Mouse (Mus musculus): ENCODE data around the gene Pramel1.
"Not testable (repeated sequence)": the region's sequence is repeated elsewhere in the genome, so short reads cannot be mapped to it uniquely, and the experiment has no call there.

Pramel1 gene

DNA sequence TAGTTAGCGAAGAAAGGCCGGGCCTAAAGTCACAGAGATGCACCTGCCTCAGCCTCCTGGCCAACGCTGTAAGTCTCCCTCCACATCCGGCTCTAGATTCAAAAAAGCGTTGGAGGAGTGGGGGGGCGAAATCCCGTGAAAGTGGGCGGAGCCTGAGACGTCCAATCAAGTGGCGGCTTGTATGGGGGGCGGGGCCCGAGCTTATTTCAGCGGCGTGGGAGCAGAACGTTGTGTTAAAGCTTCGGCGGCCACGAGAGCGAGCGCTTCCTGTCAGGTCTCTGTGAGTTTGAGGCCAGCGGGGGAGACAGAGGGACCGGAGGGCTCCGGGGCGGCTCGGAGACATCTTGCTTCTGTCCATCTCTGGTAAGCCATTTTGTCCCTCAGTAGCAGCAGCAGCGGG is at the start of gene Pramel1:
Gene Pramel1 (plus strand): TSS at position 248 of the 400 bp plus-strand sequence.
- no peak for DNase-seq

DNA sequence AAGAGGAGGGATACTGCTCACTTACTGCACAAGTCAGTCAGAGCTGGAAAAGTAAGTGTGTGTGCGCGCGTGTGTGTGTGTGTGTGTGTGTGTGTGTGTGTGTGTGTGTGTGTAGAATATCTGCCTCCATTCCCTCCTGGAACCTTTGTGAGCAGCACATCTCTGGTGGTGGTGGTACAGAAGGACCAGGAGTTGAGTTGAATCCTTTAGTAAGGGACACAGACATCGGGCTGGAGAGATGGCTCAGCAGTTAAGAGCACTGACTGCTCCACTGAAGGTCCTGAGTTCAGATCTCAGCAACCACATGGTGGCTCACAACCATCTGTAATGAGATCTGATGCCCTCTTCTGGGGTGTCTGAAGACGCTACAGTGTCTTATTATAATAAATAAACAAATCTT is 48.7 kb upstream of the Pramel1 start:
- DNase-seq, result not testable (repeated sequence)

DNA sequence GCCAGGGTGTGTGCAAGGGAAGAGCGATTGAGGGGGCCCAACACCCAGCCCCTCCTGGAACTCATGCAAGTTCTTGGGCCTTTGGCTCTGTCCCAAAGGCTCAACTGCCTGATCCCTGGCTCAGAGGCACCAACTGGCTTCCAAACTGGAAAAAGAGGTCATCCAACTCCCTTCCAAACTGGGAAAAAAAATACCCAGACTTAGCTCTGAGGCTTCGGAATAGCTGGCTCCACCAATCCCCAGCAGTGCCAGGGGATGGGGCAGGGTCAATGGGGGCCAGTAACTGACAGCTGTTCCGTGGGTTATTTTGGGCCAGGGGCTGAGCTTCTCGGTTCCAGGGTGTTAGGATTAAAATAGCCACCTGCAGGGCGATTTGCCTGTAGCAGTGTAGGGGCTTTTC is 45.5 kb upstream of the Pramel1 start:
- DNase-seq, result no peak

DNA sequence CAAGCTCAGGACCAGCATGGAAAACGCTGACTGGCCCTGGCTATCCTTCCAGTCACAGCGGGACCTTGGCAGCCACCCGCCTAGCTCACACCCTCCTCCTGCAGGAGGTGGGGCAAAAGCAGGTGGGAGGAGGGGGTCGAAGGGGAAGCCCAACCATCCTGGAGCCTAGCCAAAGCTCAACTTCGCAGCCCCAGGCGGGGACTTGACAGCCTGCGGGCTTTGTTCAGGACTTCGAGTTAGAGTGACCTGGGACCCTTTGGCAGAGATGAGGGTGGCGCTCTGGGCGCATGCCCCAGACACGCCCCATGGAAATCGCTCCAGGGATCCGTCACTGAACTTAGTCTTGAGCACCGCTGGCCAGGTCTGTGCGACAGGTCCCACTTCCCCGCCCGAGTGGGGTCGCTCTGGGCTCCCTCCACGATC is 44.7 kb upstream of the Pramel1 start, which contains the start of gene Lrrc38:
Gene Lrrc38 (plus strand): TSS at position 274 of the 423 bp plus-strand sequence.
- DNase-seq, result no peak

DNA sequence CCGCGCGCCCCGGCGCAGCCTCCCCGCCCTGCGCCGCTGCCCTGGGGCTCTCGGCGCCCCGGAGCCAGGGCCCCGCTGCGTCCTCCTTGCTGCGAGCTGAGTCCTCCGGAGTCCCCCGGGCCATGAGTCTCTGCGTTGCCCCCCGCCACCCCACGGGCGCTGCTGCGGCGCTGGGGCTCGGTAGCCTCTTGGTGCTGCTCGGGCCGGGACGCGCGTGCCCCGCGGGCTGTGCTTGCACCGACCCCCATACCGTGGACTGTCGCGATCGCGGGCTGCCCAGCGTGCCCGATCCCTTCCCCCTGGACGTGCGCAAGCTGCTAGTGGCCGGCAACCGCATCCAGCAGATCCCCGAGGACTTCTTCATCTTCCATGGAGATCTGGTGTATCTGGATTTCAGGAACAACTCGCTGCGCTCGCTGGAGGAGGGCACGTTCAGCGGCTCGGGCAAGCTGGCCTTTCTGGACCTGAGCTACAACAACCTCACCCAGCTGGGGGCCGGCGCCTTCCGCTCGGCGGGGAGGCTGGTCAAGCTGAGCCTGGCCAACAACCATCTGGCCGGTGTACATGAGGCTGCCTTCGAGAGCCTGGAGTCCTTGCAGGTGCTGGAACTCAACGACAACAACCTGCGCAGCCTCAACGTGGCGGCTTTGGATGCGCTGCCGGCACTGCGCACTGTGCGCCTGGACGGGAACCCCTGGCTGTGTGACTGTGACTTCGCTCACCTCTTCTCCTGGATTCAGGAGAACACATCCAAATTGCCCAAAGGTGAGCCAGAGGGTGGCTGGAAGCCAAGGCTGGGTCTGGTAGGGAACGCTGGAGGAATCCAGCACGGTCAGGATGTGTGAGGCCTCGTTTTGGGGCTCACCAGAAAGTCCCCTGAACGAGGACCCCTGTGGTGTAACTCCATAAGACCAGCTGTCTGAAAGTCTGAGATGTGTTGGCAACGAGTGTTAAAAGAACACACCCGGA is 43.9 kb upstream of the Pramel1 start:
- DNase-seq, result no peak

DNA sequence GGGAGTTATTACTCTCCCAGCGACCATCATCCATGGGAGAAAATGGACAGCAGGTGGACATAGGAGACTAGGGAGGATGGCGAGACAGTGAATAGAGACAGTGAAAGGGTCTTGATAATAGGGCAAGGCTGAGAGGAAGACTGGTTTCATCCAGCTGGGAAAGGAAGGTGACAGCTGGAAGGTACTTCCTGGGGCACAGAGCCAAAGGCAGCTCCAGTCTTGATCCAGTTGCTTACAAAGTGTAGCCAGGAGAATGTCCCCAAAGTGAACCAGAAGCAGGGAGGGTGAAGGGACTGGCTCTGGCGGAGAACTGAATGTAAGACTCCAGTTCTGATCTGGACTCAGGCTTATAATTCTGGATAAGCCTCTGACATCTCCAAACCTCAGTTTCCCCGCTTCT is 41.9 kb upstream of the Pramel1 start:
- DNase-seq, result no peak

DNA sequence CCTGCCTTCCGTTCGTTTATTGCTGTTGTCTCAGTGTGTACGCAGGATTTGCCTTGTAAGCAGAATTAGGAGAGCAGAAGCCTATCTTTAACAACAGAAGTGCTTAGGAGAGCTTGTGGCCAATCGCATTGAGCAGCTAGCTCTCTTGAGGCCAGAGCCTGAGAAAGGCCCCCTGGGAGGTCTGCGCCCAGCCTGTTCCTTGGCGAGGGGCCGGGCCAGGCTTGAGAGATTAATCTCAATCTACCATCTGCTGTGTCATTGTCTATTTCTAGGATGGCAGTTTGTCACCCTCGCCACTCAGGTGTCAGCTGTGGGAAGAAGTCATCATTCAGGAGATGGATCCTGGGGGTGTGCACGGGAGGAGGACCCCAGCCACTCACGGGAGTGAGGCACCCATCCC is 32.7 kb upstream of the Pramel1 start:
- DNase-seq, result peak; percentile 8

DNA sequence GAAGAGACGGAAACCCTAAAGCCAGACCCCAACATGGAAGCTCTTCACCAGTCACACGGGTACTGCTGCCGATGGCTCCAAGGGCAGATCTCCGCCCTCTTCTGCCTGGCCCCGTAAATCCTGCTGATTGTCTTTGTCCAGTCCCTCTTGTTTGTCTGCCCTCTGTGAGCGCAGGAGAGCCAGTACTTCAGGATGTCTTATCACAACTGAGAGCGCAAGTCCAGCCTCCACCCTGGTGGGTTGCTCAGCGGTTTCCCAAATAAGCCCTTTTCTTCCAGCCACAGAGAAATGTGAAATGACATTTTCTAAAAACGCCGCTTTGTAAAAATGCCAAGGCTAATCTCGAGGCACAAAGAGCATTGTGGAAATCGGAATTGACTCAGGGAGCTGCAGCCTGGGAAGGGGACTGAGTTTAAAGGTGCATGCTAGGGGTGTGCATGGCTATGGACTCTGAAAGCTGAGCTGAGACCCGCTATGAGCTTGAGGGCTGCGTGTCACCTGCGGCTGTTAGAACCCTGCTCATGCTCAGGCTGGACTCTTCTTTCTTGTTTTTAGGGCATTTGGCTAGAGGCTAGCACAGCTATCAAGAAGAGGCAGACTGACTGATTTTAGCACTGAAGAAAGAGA is 27.7 kb upstream of the Pramel1 start:
- DNase-seq, result no peak

DNA sequence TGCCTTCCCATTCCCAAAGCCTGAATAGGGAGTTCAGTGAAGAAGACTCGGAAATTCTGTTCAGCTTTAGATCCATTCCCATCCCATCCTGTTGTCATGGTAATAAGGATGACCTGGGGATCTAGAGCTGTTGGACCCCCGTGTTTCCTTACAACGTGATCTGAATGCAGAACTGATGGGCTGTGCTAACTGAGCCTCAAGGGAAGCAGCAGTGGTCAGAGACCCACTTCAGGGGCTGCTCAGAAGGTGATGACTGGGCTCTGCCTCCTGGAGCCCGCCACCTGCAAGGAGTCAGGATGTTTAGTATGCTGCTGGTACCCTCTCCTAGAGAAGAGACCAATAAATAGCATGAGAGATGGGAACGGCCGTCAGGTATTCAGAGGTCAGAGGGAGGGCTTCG is 14.7 kb upstream of the Pramel1 start:
- no peak for DNase-seq

DNA sequence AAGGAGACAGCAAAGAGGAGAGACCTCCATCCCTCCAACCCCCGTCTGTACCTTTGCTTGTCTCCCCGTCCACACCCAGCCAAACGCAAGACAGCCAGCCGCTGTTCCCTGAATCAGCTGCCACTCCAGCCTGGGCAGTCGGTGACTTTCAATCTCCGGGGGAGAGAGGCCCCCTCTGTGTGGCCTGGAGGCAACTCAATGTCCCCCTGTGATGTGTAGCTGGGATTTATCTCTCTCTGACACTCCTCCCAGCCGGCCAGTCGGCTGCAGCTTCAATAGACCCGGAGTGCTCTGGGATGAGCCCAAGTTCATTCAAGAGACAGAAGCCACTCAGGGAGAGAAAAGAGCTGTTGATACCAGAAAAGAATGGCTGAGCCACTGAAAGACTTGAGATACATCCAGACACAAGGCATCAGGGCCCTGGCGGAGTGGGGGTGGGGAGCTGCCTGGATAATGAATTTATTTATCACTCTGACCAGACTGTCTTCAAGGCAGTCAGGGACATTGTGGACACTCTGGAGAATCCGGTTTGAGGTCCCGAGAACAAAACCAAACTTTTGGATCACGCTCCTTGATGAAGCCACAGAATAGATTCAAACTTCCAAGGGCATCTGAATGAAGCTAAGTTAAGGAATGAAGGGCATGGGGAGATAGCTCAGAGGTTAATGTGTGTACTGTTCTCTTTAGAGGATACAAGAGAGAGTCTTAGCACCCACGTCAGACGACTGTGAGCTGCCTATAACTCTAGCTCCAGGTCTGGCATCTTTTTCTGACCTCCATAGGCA is 14.1 kb upstream of the Pramel1 start:
- DNase-seq, result no peak

DNA sequence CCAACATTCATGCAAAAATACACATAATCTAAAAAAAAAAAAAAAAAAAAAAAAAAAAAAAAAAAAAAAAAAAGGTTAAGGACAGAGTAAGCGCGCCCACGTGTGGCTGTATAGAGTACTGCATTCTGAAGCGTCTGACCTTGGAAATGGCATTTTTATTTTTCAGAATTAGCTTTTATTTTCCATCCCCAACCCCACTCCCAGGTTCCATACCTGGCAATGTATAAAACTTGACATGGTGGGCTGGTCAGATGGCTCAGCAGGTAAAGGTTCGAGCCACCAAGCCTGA is 13.6 kb upstream of the Pramel1 start:
- peak; percentile 22 for DNase-seq

DNA sequence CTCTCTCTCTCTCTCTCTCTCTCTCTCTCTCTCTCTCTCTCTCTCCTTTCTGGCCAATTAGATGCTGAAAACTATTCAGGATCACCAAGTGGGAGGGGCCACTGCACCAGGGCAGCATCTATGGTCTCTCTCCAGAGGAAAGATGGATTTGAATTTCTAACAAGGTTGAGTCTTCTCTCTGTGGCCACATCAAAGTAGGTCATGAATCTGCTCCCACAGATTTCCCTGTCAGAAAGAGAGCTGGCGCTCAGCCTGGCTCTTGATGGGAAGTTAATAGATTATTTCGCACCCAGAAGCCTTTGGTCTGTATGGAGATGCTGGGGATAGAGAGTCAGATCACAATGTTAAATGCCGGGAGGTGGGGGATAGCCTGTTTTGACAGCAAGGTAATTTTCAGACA is 12.1 kb upstream of the Pramel1 start:
- DNase-seq, result no peak

DNA sequence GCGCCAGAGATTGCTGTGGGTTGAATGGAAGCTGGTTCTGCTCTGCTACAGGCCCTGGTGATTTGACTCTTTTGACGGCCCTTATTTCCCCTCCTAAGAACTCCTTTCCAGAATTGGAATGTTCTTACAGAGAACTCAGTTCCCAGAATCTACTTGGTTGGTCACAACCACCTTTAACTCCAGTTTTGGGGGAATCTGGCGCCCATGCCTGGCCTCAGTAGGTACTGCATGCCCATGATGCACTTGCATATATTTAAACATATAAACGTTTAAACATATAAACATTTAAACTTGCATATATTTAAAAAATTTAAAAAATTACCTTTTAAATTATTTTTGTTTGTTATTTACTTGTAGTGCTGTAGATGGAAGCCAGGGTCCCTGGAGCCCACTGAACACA is 10.6 kb upstream of the Pramel1 start:
- no peak for DNase-seq

DNA sequence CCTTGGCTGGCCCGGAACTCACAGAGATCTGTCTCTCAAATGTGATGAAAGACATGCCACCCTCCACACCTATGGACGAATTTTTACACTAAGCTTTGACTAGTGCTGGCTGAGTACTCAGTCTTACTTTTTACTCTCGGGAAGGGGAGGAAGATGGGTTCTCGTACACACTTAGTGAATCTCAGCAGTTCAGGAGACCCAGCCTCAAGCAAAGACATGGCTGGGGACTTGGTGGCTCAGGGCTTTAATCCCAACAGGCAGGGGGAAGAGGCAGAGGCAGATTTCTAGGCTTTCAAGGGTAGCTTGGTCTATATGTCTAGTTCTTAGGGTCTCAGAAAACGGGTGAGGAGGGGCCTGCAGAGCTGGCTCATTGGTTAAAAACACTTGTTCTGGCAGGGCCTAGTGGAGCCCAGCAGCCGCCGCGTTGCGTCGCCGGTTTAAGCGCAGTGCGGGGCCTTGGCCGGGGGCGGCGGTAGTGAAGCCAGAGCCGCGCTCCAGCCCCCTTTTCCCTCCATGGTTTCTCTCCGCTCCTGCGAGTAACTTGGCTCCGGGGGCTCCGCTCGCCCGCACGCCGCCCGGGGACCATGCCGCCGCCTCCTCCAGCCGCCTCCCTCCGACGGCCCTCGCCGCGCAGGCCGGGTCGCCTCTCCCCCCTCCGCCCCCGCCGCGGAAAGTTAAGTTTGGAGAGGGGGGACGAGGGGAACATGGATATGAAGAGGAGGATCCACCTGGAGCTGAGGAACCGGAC is 5.1 kb upstream of the Pramel1 start:
- peak; percentile 51 for DNase-seq

DNA sequence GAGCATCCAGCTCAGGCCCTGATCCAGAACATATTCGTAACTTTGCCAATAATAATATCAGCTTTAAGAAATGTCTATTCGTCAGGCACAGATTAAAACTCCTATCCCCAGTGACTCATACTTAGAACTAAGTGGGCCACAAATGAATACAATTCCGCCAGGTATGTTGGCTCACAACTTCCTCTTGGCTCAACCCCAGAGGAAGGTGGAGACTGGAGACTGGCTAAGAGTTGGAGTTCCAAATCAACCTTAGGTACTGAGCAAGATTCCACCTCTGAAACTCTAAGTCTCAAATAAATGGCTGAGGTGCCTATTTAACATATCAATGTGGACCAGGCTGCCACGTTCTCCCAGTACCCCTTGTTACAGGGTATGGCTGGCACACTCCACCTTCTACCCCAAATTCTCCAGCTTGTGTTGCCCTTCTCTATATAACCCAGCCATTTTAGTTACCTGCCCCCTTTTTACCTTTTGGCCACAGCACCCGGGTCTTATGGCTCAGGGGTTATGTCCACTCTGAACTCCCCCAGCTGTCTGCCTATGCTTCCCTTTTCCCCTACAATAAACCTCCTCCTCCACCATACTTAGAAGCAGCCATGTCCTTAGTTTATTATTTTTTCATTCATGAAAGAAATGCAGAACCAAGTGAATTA is 17.5 kb downstream of the Pramel1 start:
- no peak for DNase-seq

DNA sequence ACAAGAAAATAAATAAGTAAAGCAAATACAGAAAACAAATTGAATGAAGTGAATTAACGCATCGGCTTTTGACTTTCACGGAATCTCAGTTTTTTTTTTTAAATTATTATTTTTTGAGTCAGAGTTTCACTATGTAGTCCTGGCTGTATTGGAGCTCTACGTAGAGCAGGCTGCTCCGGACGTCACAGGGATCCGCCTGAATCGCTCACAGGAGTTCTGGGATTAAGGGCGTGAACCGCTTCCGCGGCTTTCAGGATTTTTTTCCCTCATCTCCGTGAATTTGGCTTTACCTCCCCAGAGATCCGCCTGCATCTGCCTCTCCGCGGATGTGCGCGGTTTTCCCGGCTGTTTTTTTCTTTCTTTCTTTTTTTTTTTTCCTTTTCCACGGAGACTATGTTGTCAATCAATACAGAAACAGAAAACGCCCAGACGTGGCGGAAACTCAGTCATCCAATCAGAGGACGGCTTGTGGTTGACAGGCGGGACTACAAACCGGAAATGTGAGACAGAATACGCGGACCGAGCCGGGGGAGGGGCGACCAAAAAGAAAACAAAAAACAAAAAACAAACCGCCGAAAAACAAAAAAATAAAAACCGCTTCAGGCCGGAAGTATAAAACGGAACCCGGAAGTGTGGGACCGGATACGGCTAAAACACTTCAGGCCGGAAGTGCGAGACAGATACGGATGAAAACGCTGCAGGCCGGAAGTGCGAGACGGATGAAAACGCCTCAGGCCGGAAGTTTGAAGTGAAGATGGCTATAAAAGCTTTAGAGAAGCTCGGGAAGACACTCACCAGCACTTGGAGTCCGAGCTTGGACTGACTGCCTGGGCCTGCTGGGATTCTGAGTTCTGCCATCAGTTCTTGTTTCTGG is 18.2 kb downstream of the Pramel1 start, which contains the start of gene Pramef8:
Gene Pramef8 (plus strand): TSS at position 208 of the 874 bp plus-strand sequence.
- DNase-seq, result peak; percentile 86

DNA sequence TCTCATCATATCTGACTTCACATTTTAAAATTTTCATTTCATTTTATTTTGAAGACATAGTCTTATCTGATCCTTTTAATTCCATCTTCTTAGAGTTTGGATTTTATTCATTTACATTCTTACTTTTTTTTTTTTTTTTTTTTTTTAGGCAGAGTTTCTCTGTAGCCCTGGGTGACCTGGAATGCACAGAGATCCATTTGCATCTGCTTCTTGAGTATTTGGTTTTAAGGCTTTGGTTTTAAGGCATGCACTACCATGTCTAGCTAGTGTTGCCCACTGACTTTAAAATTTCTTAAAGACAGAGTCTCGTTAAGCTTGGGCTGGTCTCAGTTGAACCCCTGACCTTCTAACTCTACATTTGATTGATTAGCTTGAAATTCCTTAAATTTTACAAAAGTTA is 19.4 kb downstream of the Pramel1 start:
- DNase-seq, result no peak

DNA sequence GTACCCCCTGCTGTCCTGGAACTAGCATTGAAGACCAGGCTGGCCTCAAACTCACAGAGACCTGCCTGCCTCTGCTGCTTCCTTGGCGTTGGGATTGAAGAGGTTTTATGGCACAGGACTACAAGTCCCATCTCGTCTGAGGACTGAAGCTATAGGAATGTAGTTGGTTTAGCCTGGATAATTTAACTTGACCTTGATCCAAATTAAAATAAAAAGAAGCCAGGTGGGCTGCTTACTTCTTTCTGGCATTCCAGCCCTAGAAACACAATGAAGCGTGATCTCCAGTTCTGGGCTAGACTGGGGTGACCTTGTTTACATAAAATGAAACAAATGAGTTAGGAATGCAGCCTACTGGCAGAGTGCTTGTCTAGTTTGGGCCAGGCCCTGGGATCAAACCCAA is 19.9 kb downstream of the Pramel1 start:
- no peak for DNase-seq

DNA sequence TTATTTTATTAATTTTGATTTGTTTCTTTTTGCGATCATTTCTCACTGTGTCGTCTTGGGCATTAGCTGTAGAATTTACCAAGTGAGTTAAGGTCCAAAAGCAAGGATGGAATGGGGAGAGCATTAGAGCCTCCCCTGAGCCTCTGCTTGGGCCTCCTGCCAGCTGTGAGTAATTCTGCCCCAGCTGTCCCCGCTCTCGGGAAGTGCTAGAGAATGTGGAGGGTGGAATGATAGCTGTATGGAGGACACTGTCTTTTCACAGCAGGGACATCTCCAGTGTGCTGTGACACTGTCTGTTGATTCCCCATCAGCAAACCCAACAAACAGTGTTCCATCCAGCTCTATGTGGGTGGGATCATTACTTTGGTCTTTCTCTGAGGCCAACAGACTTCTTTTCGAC is 32.5 kb downstream of the Pramel1 start:
- DNase-seq, result not testable (repeated sequence)

Data from liver (tissue).